Mouse (Mus musculus): ENCODE results near the gene Tcf25. TPM values are rescaled to one million over a fixed set of nuclear protein-coding genes. Genes with fewer than 3 reads are reported as not detected.
A peak's percentile ranks its signal among the peaks of the same experiment; 100 is the strongest.
"Not testable (repeated sequence)": the region's sequence is repeated elsewhere in the genome, so short reads cannot be mapped to it uniquely, and the experiment has no call there.

Gene Tcf25
- polyA plus RNA-seq, 1 experiment, result 3.7 TPM

DNA sequence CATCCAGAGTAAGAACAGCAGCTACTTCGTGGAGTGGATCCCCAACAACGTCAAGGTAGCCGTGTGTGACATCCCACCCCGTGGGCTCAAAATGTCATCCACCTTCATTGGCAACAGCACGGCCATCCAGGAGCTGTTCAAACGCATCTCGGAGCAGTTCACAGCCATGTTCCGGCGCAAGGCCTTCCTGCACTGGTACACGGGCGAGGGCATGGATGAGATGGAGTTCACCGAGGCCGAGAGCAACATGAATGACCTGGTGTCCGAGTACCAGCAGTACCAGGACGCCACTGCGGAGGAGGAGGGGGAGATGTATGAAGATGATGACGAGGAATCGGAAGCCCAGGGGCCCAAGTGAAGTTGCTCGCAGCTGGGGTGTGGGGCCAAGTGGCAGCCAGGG lies 47.8 kb downstream of the Tcf25 start:
- H3K27me3 ChIP-seq (ENCODE audit: control insufficient read depth), result no peaks in the 10 kb centered on the region; the same call in 1 of the 2 replicates
- TF ChIP-seq GATA1 (IDR thresholded peaks at IDR 0.05; ENCODE audit: low read length), result no peak
- no peak overlapping the region for H3K4me3 ChIP-seq (replicated peaks)
- peaks cover 2% of the 10 kb centered on the region for H3K9me3 ChIP-seq (ENCODE audit: control insufficient read depth, low read length)
- H3K4me1 ChIP-seq (ENCODE audit: control insufficient read depth), result peaks cover 25% of the 10 kb centered on the region
- H3K36me3 ChIP-seq (ENCODE audit: control insufficient read depth), result no peaks in the 10 kb centered on the region

- peaks cover 11% of the 10 kb centered on the region for H3K9me3 ChIP-seq (ENCODE audit: control insufficient read depth, low read length)
- H3K4me3 ChIP-seq (replicated peaks), result peak overlapping the region; percentile 30
- no peaks in the 10 kb centered on the region for H3K36me3 ChIP-seq (ENCODE audit: control insufficient read depth)
- no peaks in the 10 kb centered on the region; the same call in 1 of the 2 replicates for H3K27me3 ChIP-seq (ENCODE audit: control insufficient read depth)
- peaks cover 16% of the 10 kb centered on the region for H3K4me1 ChIP-seq (ENCODE audit: control insufficient read depth)
- TF ChIP-seq GATA1 (IDR thresholded peaks at IDR 0.05; ENCODE audit: low read length), result no peak
Measured at GRCm38 (mm10) chr8:123422056-123422780, 48.7 kb downstream of the Tcf25 start.

DNA sequence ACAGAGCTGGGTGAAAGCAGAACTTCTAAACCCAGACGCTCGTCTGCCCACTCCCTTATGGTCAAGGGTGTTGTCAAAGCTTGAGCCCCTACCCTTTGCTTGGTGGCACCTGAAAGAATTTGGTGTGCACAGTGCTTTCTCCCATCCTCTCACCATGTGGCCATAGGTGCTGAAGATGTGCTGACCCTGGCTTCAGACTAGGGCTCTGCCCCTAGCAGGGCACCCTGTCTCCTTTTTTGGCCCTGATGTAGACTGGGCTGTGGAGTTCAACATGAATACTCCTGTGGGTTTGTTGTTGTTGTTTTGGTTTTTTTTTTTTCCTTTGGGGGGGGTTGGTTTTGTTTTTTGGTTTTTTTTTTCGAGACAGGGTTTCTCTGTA lies 49.2 kb downstream of the Tcf25 start:
- TF ChIP-seq GATA1 (IDR thresholded peaks at IDR 0.05; ENCODE audit: low read length) (no peak), TAL1 (IDR thresholded peaks at IDR 0.05; ENCODE audit: low read length) (no peak)
- Histone ChIP-seq H3K36me3 (ENCODE audit: control insufficient read depth) (no peaks in the 10 kb centered on the region), H3K27me3 (ENCODE audit: control insufficient read depth) (no peaks in the 10 kb centered on the region; the same call in 1 of the 2 replicates), H3K9me3 (ENCODE audit: control insufficient read depth, low read length) (peaks cover 16% of the 10 kb centered on the region), H3K4me1 (ENCODE audit: control insufficient read depth) (peaks cover 14% of the 10 kb centered on the region), H3K4me3 (replicated peaks) (no peak overlapping the region)

DNA sequence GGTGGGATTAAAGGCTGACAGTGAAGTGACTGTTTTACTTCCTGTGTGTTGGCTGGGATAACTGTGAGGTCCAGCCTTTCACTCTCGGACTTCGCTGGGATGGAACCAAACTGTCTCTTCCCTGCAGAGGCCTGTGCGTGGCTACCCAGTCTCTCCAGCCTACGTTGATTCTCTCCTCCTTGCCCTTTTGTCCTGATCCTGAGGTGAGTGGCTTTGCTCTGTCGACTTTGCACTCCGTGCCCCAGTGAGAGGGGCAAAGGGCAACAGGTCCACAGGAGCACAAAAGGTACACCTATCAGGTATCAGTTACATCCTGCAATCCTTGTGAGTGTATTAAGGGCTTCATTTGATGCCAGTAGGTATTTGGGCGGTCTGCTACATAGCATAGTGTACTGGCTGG lies 49.9 kb downstream of the Tcf25 start, which contains the start of gene Def8:
Gene Def8 (plus strand): TSS at position 87 of the 400 bp plus-strand sequence.
- TF ChIP-seq TAL1 (IDR thresholded peaks at IDR 0.05; ENCODE audit: low read length), result no peak
- no peak for TF ChIP-seq GATA1 (IDR thresholded peaks at IDR 0.05; ENCODE audit: low read length)
- Histone ChIP-seq H3K4me3 (replicated peaks) (peak within 1 kb of the TSS; percentile 30), H3K36me3 (ENCODE audit: control insufficient read depth) (no peaks in the 10 kb centered on the region), H3K4me1 (ENCODE audit: control insufficient read depth) (peaks cover 12% of the 10 kb centered on the region), H3K27me3 (ENCODE audit: control insufficient read depth) (no peaks in the 10 kb centered on the region; the same call in none of the 2 replicates), H3K9me3 (ENCODE audit: control insufficient read depth, low read length) (peaks cover 23% of the 10 kb centered on the region)

- H3K27me3 ChIP-seq (ENCODE audit: control insufficient read depth), result no peaks in the 10 kb centered on the region; the same call in none of the 2 replicates
- TF ChIP-seq TAL1 (IDR thresholded peaks at IDR 0.05; ENCODE audit: low read length), result no peak
- no peak for TF ChIP-seq GATA1 (IDR thresholded peaks at IDR 0.05; ENCODE audit: low read length)
- peaks cover 9% of the 10 kb centered on the region for H3K4me1 ChIP-seq (ENCODE audit: control insufficient read depth)
- no peaks in the 10 kb centered on the region for H3K36me3 ChIP-seq (ENCODE audit: control insufficient read depth)
- H3K4me3 ChIP-seq (replicated peaks), result no peak overlapping the region
- H3K9me3 ChIP-seq (ENCODE audit: control insufficient read depth, low read length), result peaks cover 53% of the 10 kb centered on the region
Measured at GRCm38 (mm10) chr8:123426511-123427509, 53.3 kb downstream of the Tcf25 start.

- peaks cover under 1% of the 10 kb centered on the region for H3K4me1 ChIP-seq (ENCODE audit: control insufficient read depth)
- H3K4me3 ChIP-seq (replicated peaks), result no peak overlapping the region
- H3K27me3 ChIP-seq (ENCODE audit: control insufficient read depth), result no peaks in the 10 kb centered on the region; the same call in none of the 2 replicates
- H3K9me3 ChIP-seq (ENCODE audit: control insufficient read depth, low read length), result peaks cover 63% of the 10 kb centered on the region
- TF ChIP-seq GATA1 (IDR thresholded peaks at IDR 0.05; ENCODE audit: low read length) (no peak), TAL1 (IDR thresholded peaks at IDR 0.05; ENCODE audit: low read length) (no peak)
- no peaks in the 10 kb centered on the region for H3K36me3 ChIP-seq (ENCODE audit: control insufficient read depth)
Measured at GRCm38 (mm10) chr8:123427639-123428275, 54.2 kb downstream of the Tcf25 start.

GRCm38 (mm10) chr8:123428343-123428893 lies 54.9 kb downstream of the Tcf25 start:
- Histone ChIP-seq H3K4me3 (replicated peaks) (no peak overlapping the region), H3K9me3 (ENCODE audit: control insufficient read depth, low read length) (peaks cover 69% of the 10 kb centered on the region)

GRCm38 (mm10) chr8:123428939-123429721 lies 55.6 kb downstream of the Tcf25 start:
- Histone ChIP-seq H3K4me3 (replicated peaks) (no peak overlapping the region), H3K4me1 (ENCODE audit: control insufficient read depth) (no peaks in the 10 kb centered on the region), H3K36me3 (ENCODE audit: control insufficient read depth) (no peaks in the 10 kb centered on the region), H3K9me3 (ENCODE audit: control insufficient read depth, low read length) (peaks cover 73% of the 10 kb centered on the region), H3K27me3 (ENCODE audit: control insufficient read depth) (no peaks in the 10 kb centered on the region; the same call in 1 of the 2 replicates)
- no peak for TF ChIP-seq TAL1 (IDR thresholded peaks at IDR 0.05; ENCODE audit: low read length)
- TF ChIP-seq GATA1 (IDR thresholded peaks at IDR 0.05; ENCODE audit: low read length), result no peak

More at GRCm38 (mm10) chr8:123428343-123428893, 54.9 kb downstream of the Tcf25 start:
- Histone ChIP-seq H3K27me3 (ENCODE audit: control insufficient read depth) (no peaks in the 10 kb centered on the region; the same call in none of the 2 replicates), H3K4me1 (ENCODE audit: control insufficient read depth) (no peaks in the 10 kb centered on the region), H3K36me3 (ENCODE audit: control insufficient read depth) (no peaks in the 10 kb centered on the region)
- TF ChIP-seq GATA1 (IDR thresholded peaks at IDR 0.05; ENCODE audit: low read length), result no peak
- TF ChIP-seq TAL1 (IDR thresholded peaks at IDR 0.05; ENCODE audit: low read length), result no peak

- H3K27me3 ChIP-seq (ENCODE audit: control insufficient read depth); H3K4me1 ChIP-seq (ENCODE audit: control insufficient read depth); H3K4me3 ChIP-seq (replicated peaks); H3K36me3 ChIP-seq (ENCODE audit: control insufficient read depth): not testable (repeated sequence)
- H3K9me3 ChIP-seq (ENCODE audit: control insufficient read depth, low read length), result peaks cover 73% of the 10 kb centered on the region
Measured at GRCm38 (mm10) chr8:123429722-123430013, 56.1 kb downstream of the Tcf25 start.

GRCm38 (mm10) chr8:123430936-123431335 lies 57.4 kb downstream of the Tcf25 start:
- not testable (repeated sequence) for H3K4me1 ChIP-seq (ENCODE audit: control insufficient read depth); H3K27me3 ChIP-seq (ENCODE audit: control insufficient read depth); H3K36me3 ChIP-seq (ENCODE audit: control insufficient read depth); H3K4me3 ChIP-seq (replicated peaks)
- H3K9me3 ChIP-seq (ENCODE audit: control insufficient read depth, low read length), result peaks cover 73% of the 10 kb centered on the region

Data from erythroblast, embryonic 14.5 days (primary cell).